Mouse (Mus musculus): ENCODE measurements around the gene Tph1.

Gene Tph1

GRCm38 (mm10) chr7:46603051-46603450, 69.3 kb downstream of the Tph1 start:
- in situ Hi-C loops (cut with MboI, MseI): no loop called here

DNA sequence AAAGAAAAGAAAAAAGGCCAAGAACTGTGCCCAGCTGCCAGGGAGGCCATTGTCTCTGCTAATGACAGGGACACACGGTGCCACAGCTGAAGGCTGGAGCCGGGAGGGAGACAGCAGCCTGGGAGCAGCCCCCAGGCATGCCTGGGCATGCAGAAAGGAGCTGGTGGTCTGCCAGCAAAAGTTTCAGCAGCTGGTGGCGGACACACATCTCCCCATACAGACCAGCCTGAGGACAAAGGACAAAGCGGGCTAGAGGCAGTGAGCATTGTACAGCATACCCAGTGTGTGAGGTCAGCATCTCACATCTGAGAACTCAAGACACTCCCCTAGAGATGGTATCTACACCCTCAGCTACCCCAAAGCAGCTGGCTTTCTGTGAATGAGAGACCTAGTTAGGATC, 70.3 kb downstream of the Tph1 start:
- in situ Hi-C loops (cut with MboI, MseI): no loop called here

DNA sequence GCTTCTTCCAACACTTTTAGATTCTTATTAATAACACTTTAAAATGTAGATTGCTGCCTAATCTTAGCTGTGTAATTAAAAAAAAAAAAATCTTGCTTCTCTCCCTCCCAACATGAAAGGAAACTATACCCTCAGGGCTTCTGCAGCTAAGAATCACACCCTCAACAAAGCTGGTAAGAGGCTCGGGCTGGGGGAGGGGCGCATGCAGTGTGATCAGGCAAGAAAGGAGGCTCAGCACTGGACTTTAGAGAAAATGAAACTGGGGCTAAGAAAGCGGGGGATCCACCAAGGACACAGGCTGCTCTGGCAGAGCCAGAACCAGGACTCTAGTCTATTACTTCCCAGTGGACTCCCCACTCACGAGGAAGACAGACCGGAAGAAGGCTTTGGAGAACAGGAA, 71.2 kb downstream of the Tph1 start:
- in situ Hi-C loops (cut with MboI, MseI): no loop called here

DNA sequence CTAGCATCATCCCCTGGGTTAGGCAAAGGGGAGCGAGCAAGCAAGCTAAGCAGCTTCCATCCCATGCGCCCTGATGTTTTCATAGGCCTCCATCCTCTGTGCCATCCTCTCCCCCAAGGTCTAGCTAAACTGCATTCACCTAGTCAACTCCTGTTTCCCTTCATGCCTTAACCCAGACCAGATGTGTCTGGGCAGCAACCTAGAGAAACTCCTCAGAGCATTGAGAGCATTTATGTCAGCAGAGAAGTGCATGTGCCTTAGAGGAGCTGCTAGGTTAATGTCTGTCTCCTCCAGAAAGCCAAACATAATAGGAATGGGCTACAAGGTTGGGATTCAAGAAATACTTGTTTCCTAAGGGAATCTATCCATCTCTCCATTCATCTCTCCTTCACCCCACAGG, 75.3 kb downstream of the Tph1 start:
- in situ Hi-C loops (cut with MboI, MseI): no loop called here
